Mouse (Mus musculus): Measurements from ENCODE around the gene Nyx. TPM values are rescaled to one million over a fixed set of nuclear protein-coding genes. Genes with fewer than 3 reads are reported as not detected.

The Nyx gene
- 0.05 TPM in 2 replicates for polyA plus RNA-seq (2012; rRNA removed)

GRCm38 (mm10) chrX:13465810-13466209, at the start of gene Nyx:
TSS of gene Nyx (plus strand) at chrX:13466110.

Other genes starting within 250 kb of the Nyx start
- 28.9 and 33.1 TPM in 2 replicates for gene Ddx3x, start 185.1 kb upstream of the Nyx start, polyA plus RNA-seq (2012; rRNA removed)
- gene Gpr34, start 166.0 kb downstream of the Nyx start, polyA plus RNA-seq (2012; rRNA removed) = 0.07 TPM in 2 replicates
- 0.01 TPM in 1 of 2 replicates, not detected in the other for gene Gpr82, start 195.3 kb downstream of the Nyx start, polyA plus RNA-seq (2012; rRNA removed)

All from liver, embryonic 18 days (tissue).